Mouse (Mus musculus) lung, postnatal 0 days (tissue): ENCODE results near the gene Ttc30a1.
"Not testable (repeated sequence)": the region's sequence is repeated elsewhere in the genome, so short reads cannot be mapped to it uniquely, and the experiment has no call there.

Source experiments
- CTCF ChIP-seq: IDR thresholded peaks from 2 replicates; pipeline ENCODE4 v1.5.1; 2016; ENCODE audit warnings: antibody characterized with exemption, mild to moderate bottlenecking
- EP300 ChIP-seq: IDR thresholded peaks from 2 replicates; pipeline ENCODE4 v1.6.1; 2016; ENCODE audit warnings: antibody characterized with exemption, mild to moderate bottlenecking, control low read depth

DNA sequence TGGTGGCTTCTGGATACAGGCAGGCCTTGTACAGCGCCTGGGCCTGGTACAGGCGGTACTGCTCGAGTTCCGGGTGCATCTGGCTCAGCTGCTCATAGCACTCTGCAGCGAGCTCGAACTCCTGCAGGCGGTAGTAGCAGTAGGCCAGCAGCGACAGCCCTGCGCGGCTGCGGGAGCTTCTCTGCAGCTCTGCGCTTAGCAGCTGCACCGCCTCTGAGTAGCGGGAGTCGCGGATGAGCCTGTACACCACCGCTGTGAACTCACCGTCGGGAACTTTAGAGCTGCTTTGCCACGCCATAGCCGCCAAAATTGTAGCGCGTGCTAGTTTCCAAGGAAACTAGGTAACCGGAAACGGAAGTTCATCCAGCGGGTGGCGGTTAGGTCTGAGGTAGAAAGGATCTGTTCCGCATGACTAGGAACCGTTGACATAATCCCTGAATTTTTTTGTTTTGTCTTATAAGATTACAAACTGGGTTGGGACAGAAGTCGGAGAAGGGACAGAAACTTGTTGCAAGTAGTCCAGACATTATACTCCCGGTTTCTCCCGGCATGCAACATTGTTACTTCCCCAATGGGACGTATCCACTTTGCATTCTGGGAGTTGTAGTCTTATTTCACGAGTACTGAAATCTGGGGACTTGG, at the start of gene Ttc30a1:
- not testable (repeated sequence) for TF ChIP-seq CTCF
- peak; percentile 46; the same call in 1 of the 2 replicates for TF ChIP-seq EP300
